Mouse (Mus musculus): ENCODE results near the gene Krtap16-3.
A peak's percentile ranks its signal among the peaks of the same experiment; 100 is the strongest.

Krtap16-3 gene

DNA sequence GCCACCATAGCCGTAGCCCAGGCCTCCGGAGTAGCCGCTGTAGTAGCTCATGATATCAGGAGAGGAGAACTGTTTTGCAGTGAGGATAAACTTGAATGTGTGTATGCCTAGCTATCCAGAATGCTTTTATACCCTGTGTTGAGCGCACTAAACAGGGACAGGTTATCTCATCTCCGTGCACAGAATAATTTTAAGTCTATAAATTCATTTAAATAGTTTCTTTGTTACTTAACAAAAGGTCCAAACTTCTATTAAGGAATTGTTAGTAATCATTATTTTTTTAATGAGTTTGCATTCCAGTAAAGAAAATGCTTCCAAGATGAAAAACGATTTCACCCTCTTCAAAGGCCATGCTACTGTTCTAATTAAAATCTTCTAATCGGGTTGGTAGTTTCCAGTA lies at the start of gene Krtap16-3:
Gene Krtap16-3, minus strand, starts transcription at position 101 of the 400 bp plus-strand sequence.
- DNase-seq (ENCODE audit: extremely low spot score) = no peak

DNA sequence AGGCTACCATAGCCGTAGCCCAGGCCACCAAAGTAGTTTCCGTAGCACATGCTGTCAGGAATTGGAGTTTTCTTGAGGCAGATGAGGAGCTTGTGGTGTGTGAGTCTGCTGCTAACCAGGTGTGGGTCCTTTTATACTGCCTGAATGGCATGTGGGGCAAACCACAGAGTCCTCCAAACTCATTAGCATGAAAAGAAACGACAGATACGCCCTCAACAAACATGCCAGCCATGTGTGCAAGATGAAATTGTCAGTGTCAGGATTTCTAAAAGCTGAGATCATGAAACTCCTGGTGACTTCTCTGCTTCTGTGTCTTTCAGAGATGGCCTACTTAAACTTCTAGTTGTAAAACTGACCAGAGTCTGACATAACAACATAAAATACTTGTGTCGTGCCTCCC lies 48.0 kb upstream of the Krtap16-3 start, which contains the start of gene Krtap22-2:
Gene Krtap22-2, minus strand, starts transcription at position 101 of the 400 bp plus-strand sequence.
- no peak for DNase-seq (ENCODE audit: extremely low spot score)

DNA sequence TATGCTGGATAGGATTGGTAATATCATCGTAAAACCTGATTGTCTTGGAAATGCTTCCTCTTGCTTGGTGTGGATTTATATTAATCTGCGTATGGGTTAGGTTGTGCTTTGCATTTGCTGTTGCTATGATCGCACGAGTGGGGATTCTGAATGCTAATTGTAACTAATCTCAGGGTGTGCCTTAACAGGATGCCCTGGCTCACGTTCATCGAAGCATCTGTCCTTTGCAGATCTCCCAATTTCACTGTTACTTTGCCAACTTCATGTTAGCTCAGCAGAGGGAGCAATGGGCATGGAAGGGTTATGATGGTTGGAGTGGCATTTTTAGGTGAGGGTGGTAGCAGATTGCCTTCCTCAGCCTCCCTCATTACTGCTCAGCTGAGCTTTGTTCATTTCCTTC lies 21.6 kb downstream of the Krtap16-3 start:
- DNase-seq (ENCODE audit: extremely low spot score) = no peak

DNA sequence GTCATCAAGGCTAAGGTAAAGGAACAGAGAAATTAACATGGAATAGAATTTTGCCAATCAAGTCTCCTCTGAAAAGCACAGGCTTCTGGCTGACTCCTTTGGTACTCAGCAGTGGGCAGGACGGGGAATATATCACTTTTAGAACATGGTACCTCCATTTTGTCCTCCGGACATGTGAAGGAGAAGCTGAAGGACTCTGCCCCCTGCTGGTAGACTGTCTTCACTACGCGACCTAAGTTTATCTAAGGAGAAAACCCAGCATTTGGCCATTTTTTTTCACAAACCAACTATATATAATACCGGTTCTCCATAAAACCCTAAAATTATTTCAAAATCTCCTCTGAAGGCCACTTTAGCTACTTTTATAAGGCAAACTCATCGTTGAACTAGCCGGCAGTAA lies 24.4 kb downstream of the Krtap16-3 start:
- peak; percentile 23 for DNase-seq (ENCODE audit: extremely low spot score)

DNA sequence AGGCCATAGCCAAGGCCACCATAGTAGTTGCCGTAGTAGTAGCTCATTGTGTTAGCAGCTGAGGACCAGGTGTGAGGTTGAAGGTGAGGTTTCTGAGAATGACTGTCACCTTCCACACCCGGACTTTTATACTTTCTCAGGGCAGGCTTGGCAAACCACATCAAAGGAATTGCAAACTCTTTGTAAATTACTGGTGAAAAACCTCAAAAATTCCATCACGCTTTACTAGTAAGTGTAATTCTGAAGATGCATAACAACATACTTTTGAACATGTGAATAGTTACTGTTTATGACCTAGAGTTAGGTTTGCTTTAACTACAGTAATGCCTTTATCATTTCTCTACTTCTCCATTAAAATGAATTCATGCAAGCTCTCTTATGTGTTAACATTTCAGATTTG lies 30.5 kb downstream of the Krtap16-3 start, which contains the start of gene Krtap19-9b:
Gene Krtap19-9b, minus strand, starts transcription at position 101 of the 400 bp plus-strand sequence.
- no peak for DNase-seq (ENCODE audit: extremely low spot score)
